Mouse (Mus musculus) left cerebral cortex, postnatal 14 days (tissue): ENCODE measurements around the gene Dnajb8. TPM values are rescaled to one million over a fixed set of nuclear protein-coding genes. Genes with fewer than 3 reads are reported as not detected.

Experiments used
- DNase-seq, 2 experiments: peaks; one replicate each; pipeline ENCODE4 v3.0.0; 2021 to 2022; ENCODE audit warnings: low spot score in 2 of 2, mixed read lengths in 1 of 2
- intact Hi-C: fragments of 180-260 bp; cut with DNase I; formaldehyde crosslinking; loops from one replicate; pipeline ENCODE4 v1.15.1; 2025
- total RNA-seq, 2 experiments: library from RNA; stranded (reverse); gene quantifications; 2 replicates each; pipeline ENCODE4 v1.2.3; 2021

The Dnajb8 gene
- total RNA-seq, 2 experiments from 2014 or later = not detected

- intact Hi-C loops = no loop called here
- DNase-seq = no peak
Observed at GRCm38 (mm10) chr6:88266055-88266454, 44.0 kb downstream of the Dnajb8 start.

- intact Hi-C loops = no loop called here
- no peak for DNase-seq
Observed at GRCm38 (mm10) chr6:88267068-88267467, 45.0 kb downstream of the Dnajb8 start.

- DNase-seq = no peak
- intact Hi-C loops = no loop called here
Observed at GRCm38 (mm10) chr6:88267970-88268369, 45.9 kb downstream of the Dnajb8 start.

- no peak for DNase-seq
- intact Hi-C loops = no loop called here
Observed at GRCm38 (mm10) chr6:88274623-88275022, 52.6 kb downstream of the Dnajb8 start.

GRCm38 (mm10) chr6:88276221-88276620 is 54.2 kb downstream of the Dnajb8 start:
- intact Hi-C loops = no loop called here
- peak; percentile 43 to 70 for DNase-seq

GRCm38 (mm10) chr6:88277242-88277641 is 55.2 kb downstream of the Dnajb8 start:
- DNase-seq = no peak
- intact Hi-C loops = no loop called here

GRCm38 (mm10) chr6:88278141-88278540 is 56.1 kb downstream of the Dnajb8 start:
- intact Hi-C loops = no loop called here

GRCm38 (mm10) chr6:88290129-88290766 is 68.2 kb downstream of the Dnajb8 start:
- intact Hi-C loops = no loop called here
- DNase-seq = peak; percentile 60 to 71

More at GRCm38 (mm10) chr6:88278141-88278540, 56.1 kb downstream of the Dnajb8 start:
- no peak for DNase-seq

- no peak for DNase-seq
- intact Hi-C loops = no loop called here
Observed at GRCm38 (mm10) chr6:88292274-88292909, 70.3 kb downstream of the Dnajb8 start.

- DNase-seq = no peak
- intact Hi-C loops = no loop called here
Observed at GRCm38 (mm10) chr6:88299491-88299890, 77.4 kb downstream of the Dnajb8 start.

GRCm38 (mm10) chr6:88301234-88301633 is 79.2 kb downstream of the Dnajb8 start:
- intact Hi-C loops = no loop called here

More at GRCm38 (mm10) chr6:88301234-88301633, 79.2 kb downstream of the Dnajb8 start:
- no peak for DNase-seq

Other genes with a start within 250 kb of the Dnajb8 start
- 10 to 100 TPM; 61.9 to 84.0 TPM for gene H1fx, start 240.6 kb upstream of the Dnajb8 start, total RNA-seq
- 100 to 1,000 TPM; 319 to 329 TPM for gene Rab7, start 177.0 kb upstream of the Dnajb8 start, total RNA-seq
- gene Rpn1, start 137.8 kb upstream of the Dnajb8 start, total RNA-seq = 100 to 1,000 TPM; 166 to 168 TPM
- gene Gata2, start 28.4 kb upstream of the Dnajb8 start, total RNA-seq = 1 to 10 TPM; 4.9 to 6.2 TPM
- 10 to 100 TPM; 19.4 to 20.8 TPM for gene Eefsec, start 224.3 kb downstream of the Dnajb8 start, total RNA-seq
- 10 to 100 TPM; 36.2 to 37.1 TPM for gene Ruvbl1, start 243.1 kb downstream of the Dnajb8 start, total RNA-seq